Mouse (Mus musculus) frontal cortex, postnatal 14 days (tissue): ENCODE results near the gene Ppm1j.

Source experiments
- DNase-seq, 2 experiments: peaks; one replicate each; pipeline ENCODE4 v3.0.0; 2022; ENCODE audit warnings: low spot score in 2 of 2

Ppm1j gene

DNA sequence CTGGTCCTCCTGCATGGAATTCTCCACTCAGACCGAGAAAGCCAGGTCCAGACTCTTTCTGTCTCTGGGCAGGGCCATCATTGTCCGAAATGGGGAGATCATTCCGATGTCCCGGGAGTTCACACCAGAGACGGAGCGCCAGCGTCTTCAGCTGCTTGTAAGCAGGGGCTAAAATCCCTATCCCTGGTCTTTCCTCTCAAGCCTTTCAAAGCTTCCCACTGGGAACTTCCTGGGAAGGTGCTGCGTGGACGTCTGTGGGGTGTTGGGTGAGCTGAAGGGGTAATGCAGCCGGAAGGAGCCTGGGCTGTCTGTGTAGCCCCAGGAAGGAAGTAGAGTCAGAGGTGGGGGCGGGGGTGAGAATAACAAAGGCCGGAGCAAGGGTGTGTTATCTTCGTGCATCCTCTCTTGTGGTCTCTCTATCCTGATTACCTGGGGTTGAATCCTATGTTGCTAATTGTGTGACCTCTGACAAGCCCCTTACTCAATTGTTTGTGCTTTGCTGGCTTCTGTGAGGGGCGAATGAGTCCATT lies 3.2 kb downstream of the Ppm1j start:
- DNase-seq, result no peak

DNA sequence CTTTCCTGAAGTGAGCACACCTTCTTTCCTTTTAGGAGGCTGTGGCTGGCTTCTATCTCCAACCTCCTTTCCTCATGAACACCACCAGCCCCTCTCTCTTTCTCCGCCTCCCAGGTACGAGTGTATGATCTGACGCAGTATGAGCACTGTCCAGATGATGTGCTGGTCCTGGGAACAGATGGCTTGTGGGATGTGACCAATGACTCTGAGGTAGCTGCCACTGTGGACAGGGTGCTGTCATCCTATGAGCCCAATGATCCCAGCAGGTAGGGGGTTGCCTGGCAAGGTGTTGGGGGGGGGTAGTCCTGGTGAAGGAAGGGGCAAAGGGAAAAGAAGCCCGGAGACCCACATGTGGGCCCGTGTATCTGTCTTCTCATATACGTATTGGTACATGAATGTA lies 4.4 kb downstream of the Ppm1j start:
- DNase-seq, result no peak

GRCm38 (mm10) chr3:104788075-104788474 lies 7.2 kb downstream of the Ppm1j start, which contains the start of gene Rhoc:
Gene Rhoc (plus strand): TSS chr3:104788375.
- no peak for DNase-seq

GRCm38 (mm10) chr3:104788561-104789311 lies 7.9 kb downstream of the Ppm1j start:
- peak; percentile 49 to 51 for DNase-seq

GRCm38 (mm10) chr3:104789312-104789605 lies 8.4 kb downstream of the Ppm1j start:
- DNase-seq, result no peak

- no peak for DNase-seq
Measured at GRCm38 (mm10) chr3:104789822-104790221, 9.0 kb downstream of the Ppm1j start.

DNA sequence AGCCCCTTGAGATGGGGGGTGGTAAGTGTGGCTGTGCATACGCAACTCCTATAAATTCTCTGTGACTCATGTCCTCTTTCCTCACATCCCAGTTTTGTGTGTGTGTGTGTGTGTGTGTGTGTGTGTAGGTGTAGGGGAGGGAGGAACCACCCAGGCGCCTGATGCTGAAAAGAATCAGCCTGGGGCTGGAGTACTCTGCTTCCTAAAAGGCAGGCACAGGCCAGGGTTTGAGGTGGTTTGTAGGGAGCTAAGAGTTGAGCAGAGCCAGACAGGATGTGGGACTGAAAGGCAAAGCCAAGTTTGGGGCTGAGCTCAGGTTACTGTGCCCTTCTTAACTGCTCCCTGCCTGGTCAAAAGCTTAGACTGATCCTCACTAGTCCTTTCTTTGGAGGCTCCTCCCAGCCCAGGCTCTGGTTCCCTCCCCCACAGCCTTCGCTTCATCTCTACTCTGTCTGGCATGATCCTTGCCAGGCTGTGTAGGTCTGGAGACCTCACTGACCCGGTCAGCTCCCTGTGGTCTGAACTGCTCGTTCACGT lies 9.6 kb downstream of the Ppm1j start:
- no peak for DNase-seq

- DNase-seq, result no peak
Measured at GRCm38 (mm10) chr3:104791017-104791416, 10.2 kb downstream of the Ppm1j start.

- no peak for DNase-seq
Measured at GRCm38 (mm10) chr3:104791671-104792070, 10.8 kb downstream of the Ppm1j start.

DNA sequence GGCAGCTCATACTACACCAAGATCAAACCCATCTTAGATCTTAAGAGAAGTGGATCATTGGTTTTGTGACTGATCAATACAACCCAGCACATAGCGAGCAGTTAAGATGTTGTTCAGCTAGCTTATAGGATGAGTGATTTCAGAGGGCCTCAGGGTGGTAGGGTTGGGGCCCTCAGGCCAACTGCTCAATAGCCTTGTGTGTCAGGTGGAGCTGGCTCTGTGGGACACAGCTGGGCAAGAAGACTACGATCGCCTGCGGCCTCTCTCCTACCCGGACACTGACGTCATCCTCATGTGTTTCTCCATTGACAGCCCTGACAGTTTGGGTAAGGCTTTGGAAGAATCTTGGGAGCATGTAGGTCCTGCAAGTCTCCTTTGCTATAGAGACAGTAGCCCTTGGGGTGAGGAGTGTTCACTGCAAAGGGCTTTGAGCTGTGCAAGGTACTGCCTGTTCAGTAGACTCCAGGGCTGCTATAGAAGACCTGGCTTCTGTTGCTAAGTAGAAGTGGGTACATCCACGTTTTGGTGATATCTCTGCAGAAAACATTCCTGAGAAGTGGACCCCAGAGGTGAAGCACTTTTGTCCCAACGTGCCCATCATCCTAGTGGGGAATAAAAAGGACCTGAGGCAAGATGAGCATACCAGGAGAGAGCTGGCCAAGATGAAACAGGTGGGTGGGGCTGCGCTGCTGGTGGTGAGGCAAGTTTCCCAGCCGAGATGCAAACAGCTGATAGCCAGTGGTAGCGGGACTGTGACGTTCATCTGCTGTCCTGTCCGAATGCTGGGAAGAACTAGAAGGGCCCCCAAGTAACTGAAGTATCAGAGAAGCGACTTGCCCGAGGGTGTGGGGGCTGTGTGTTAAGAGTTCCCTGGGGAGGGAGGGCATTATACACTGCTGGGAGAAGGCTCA lies 11.8 kb downstream of the Ppm1j start:
- DNase-seq, result no peak

GRCm38 (mm10) chr3:104793871-104794828 lies 13.3 kb downstream of the Ppm1j start:
- peak; percentile 71 to 85 for DNase-seq

- no peak for DNase-seq
Measured at GRCm38 (mm10) chr3:104794953-104795470, 14.2 kb downstream of the Ppm1j start.

DNA sequence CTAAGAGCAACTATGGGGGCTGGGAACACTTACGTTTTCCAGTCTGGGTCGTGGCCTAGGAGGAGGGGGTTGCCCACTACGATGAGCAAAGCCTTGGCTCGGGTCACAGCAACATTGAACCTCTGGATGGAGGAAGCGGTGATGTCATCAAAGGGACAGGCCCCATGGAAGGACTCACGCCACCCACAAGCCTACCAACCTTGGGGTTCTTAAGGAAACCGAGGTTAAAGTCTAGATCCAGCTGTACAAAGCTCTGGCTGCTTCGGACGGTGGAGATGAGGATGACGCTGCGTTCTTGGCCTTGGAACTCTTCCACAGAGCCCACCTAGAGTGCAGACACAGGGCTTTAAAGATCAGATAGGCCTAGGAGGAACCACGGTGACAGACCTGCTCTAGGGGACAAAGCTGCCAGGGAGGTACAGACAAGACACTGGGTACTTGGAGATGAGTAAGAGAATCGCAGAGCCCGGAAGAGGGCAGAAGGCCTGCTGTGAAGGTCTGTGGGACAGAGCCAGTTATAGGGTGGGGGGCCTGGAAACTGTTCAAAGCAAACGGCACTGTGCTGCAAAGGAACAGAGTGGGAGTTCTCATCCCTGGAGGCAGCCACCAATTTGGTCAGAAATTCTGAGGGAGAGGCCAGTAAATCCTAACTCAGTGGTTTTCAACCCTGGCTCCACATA lies 14.9 kb downstream of the Ppm1j start:
- DNase-seq, result no peak

DNA sequence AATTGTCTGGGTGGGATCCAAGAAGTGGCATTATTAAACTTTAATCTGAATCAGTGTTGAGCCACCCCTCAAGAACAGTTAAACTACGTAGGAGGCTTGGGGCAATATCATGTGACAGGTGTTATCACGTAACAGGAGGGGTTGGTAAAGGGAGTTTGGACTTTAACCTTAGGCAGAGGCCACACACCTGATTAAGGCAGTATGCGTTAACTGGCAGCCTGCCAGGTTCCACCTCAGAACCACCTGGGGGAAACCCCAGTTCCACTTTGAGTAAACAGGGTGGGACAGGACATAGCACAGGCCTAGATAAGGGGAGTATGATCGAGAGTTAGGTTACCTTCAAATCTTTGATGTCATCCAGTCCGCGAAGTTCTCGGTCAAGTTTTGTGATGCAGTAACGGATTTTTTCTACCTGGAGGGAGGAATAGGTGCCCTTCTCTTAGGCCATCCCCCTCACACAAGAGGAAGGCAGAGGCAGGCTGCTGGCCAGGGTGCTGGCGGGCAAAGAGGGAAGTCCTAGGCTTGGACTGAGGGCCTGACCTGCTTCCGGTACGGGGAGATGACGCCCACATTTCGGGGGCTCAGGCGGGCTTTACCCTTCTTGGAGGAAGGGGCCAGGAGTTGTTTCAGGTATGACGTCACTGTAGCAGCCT lies 15.7 kb downstream of the Ppm1j start:
- DNase-seq, result no peak

GRCm38 (mm10) chr3:104800681-104801080 lies 19.8 kb downstream of the Ppm1j start:
- DNase-seq, result no peak

DNA sequence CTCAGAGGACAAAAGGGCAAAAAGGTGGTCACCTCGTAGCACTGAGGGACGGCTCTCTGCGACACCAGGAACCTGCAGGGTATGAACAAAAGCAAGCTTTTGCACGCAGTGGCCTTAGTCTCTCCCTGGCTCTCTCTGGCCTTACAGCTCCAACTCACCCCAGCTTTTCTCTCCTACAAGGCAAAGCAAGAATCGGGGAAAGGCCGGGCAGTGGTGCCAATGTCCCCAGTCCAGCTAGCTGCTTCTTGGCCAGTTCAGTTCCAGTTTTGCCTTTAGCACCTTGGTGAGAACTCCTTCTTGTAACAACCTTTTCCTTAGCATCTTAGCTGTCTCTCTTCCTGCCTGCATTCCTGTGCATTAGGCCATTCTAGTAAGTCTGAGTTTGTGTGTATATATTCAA lies 20.6 kb downstream of the Ppm1j start:
- DNase-seq, result no peak

DNA sequence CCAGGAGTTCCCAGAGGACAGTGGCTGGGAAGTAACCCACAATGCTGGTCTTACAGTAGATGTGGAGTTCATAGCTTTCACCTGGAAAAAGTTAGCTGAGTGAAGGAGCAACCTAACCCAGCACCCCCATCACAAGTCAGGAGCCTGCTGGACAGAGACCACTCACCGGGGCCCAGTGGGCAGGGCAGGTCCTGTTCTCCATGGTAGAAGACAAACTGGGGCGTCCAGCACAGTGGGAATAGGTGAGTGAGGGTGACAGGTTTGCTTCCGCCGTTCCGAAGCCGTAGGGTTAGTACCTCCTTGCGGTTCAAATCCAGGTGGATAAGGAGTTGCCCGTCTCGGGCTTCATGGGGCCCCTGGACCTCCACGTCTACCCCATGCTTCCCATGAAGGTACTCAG lies 23.5 kb downstream of the Ppm1j start:
- no peak for DNase-seq

- DNase-seq, result no peak
Measured at GRCm38 (mm10) chr3:104805539-104805938, 24.7 kb downstream of the Ppm1j start.

DNA sequence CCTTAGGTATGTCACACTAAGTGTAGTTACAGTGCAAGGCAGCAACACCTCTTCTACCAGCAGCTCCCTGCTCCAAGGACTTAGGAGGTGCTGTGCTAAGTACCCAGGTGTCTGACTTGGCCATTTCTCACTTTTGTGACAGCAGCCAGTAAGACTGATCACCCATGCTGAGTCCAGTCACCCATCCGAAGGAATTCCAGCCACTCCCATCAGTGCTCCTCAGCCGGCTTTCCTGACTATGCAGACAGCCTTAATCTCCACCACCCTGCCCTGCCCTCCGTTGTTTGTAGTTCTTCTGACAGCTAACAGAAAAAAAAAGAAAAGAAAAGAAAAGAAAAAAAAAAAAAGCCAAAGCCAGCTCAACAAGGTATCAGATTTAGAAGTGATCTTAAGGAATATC lies 30.9 kb downstream of the Ppm1j start:
- DNase-seq, result no peak

GRCm38 (mm10) chr3:104812254-104812653 lies 31.4 kb downstream of the Ppm1j start:
- no peak for DNase-seq
